Mouse (Mus musculus) ES-E14 (cell line): ENCODE results near the gene Ankrd13d. TPM values are rescaled to one million over a fixed set of nuclear protein-coding genes. Genes with fewer than 3 reads are reported as not detected.

Source experiments
- DNase-seq: peaks from one replicate; pipeline ENCODE4 v3.0.0-alpha.2; 2013; ENCODE audit warnings: low read depth, low spot score
- H3K27ac ChIP-seq: 2 replicates; pipeline ENCODE4 v1.5.1; 2012; ENCODE audit warnings: low read depth, mild to moderate bottlenecking, low read length, moderate library complexity, mixed read lengths; ENCODE audit not compliant: poor library complexity, insufficient read depth, severe bottlenecking
- H3K36me3 ChIP-seq: 2 replicates; pipeline ENCODE4 v1.6.1; 2012; ENCODE audit warnings: mild to moderate bottlenecking, low read length, moderate library complexity, mixed read lengths; ENCODE audit not compliant: control insufficient read depth, poor library complexity, insufficient read depth, severe bottlenecking
- H3K4me1 ChIP-seq, 2 experiments: fragments of 150-350 bp in 1 of 2; sonication (generic) in 1 of 2; 2 replicates each; pipeline ENCODE4 v1.6.1; 2012; ENCODE audit warnings: low read length in 2 of 2, mild to moderate bottlenecking in 1 of 2, mixed read lengths in 1 of 2; ENCODE audit not compliant: control insufficient read depth in 2 of 2, insufficient read depth in 2 of 2, poor library complexity in 1 of 2
- H3K4me3 ChIP-seq, 2 experiments: fragments of 150-350 bp in 1 of 2; sonication (generic) in 1 of 2; 2 replicates each; pipeline ENCODE4 v1.5.1; 2012; ENCODE audit warnings: low read length in 2 of 2, low read depth in 1 of 2, mild to moderate bottlenecking in 1 of 2, mixed read lengths in 1 of 2; ENCODE audit not compliant: insufficient read depth in 1 of 2, poor library complexity in 1 of 2, severe bottlenecking in 1 of 2
- H3K9ac ChIP-seq: 2 replicates; pipeline ENCODE4 v1.6.1; 2012; ENCODE audit warnings: low read depth, mild to moderate bottlenecking, low read length, mixed read lengths; ENCODE audit not compliant: poor library complexity, insufficient read depth, severe bottlenecking
- H3K9me3 ChIP-seq: fragments of 150-350 bp; sonication (generic); 2 replicates; pipeline ENCODE4 v1.6.1; 2012; ENCODE audit warnings: low read depth, mild to moderate bottlenecking, low read length; ENCODE audit not compliant: control insufficient read depth, insufficient read depth
- CHD2 ChIP-seq: IDR thresholded peaks from 2 replicates; pipeline ENCODE4 v1.6.1; 2014; ENCODE audit warnings: mild to moderate bottlenecking, low read depth, low read length, inconsistent platforms
- HCFC1 ChIP-seq: IDR thresholded peaks from 2 replicates; pipeline ENCODE4 v1.6.1; 2012; ENCODE audit warnings: low read length, inconsistent platforms, borderline replicate concordance; ENCODE audit not compliant: insufficient read depth
- MAFK ChIP-seq: IDR thresholded peaks from 2 replicates; pipeline ENCODE4 v1.6.1; 2014; ENCODE audit warnings: mild to moderate bottlenecking, low read depth, low read length, inconsistent platforms; ENCODE audit not compliant: insufficient read depth
- ZC3H11A ChIP-seq: IDR thresholded peaks from 2 replicates; pipeline ENCODE4 v1.6.1; 2012; ENCODE audit warnings: low read depth, mild to moderate bottlenecking, inconsistent platforms, low read length, borderline replicate concordance
- ZNF384 ChIP-seq: IDR thresholded peaks from 2 replicates; pipeline ENCODE4 v1.6.1; 2012; ENCODE audit warnings: low read depth, low read length, inconsistent platforms
- in situ Hi-C, 2 experiments: fragments of 600-800 bp; cut with MboI; formaldehyde crosslinking; loops; one replicate each; pipeline ENCODE4 v1.15.1; 2025; ENCODE audit warnings: low sequenced_read_pairs in 2 of 2, inconsistent platforms in 1 of 2; ENCODE audit not compliant: unreplicated experiment in 2 of 2
- total RNA-seq: library from RNA; depleted of rRNA; stranded (reverse); fragments of 300-350 nt; gene quantifications from 2 replicates; pipeline ENCODE4 v1.2.3, GENCODE M21; 2012; rRNA removed

Gene Ankrd13d
- total RNA-seq, result 5.5 and 8.8 TPM in 2 replicates

DNA sequence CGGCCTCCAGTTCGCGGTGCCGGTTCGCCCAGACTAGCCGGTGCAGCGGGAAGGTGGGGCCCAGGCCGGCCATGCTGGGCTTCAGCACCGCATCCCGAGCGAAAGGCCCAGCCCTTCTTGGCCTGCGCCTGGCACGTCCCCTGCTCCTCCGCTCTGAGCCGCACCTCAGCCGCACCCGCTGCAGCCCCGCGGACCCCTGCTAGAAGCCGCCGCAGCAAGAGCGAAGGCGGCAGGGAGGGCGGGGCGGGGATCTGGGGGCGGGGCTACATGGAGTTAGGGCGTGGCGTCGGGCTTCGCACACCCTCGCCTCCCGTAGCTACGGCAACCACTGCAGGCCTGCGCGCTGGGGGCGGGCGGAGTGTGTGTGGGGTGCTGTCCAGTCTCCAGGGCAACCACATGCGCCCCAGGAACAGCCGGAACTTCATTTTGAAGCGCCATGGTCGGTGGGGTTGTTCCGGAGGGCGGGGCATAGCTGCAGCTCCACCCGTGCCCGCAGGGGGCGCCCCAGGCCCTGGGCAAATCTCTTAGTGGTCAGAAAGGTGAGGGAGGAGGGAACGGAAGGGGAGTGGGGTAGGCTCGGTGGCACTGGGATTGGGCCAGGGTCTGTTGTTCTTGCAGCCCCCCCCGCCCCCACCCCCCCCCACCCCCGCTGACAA is at the start of gene Ankrd13d:
Gene Ankrd13d, minus strand, starts transcription at position 240 of the 656 bp plus-strand sequence.
- Histone ChIP-seq H3K4me3 (peak within 1 kb of the TSS; percentile 74 to 78), H3K27ac (no peak within 1 kb of the TSS), H3K36me3 (peaks cover 19% of the 10 kb centered on the region), H3K9me3 (no peaks in the 10 kb centered on the region), H3K9ac (peak within 1 kb of the TSS; percentile 58), H3K4me1 (peaks cover 3 to 4% of the 10 kb centered on the region in 2 experiments; a peak in 1 of 4 replicates)
- peak; percentile 79 for DNase-seq
- in situ Hi-C loops, result no loop called here
- TF ChIP-seq CHD2, result no peak
- no peak for TF ChIP-seq MAFK
- TF ChIP-seq HCFC1, result no peak
- TF ChIP-seq ZNF384, result no peak
- TF ChIP-seq ZC3H11A, result no peak

DNA sequence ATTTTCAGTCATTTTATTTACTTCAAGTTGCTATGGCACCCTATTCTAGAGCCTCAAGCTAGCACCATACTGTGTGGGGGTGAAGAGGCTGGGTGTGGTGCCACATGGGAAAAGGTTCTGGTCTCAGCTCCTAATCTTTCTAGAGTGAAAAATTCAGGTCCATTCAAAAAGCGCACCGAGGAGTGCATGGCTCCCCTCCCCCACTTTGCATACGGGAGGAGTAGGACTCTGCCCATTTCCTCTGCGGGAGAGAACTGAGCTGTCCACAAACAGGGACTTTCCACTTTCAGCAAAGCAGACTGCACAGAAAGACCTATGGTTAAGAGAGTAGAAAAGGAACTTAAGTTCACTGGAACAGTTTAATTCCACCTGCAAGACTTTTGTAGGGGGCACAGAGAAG is 49.7 kb upstream of the Ankrd13d start:
- peaks cover 13 to 17% of the 10 kb centered on the region in 2 experiments for H3K4me1 ChIP-seq
- peak overlapping the region; percentile 92 for H3K27ac ChIP-seq
- no peaks in the 10 kb centered on the region for H3K9me3 ChIP-seq
- H3K9ac ChIP-seq, result peak overlapping the region; percentile 78
- TF ChIP-seq CHD2 (0 out of 2 replicates have a peak, but pooled peaks have one; percentile 25), ZC3H11A (no peak)
- in situ Hi-C loops, result no loop called here
- peak; percentile 45 for DNase-seq
- H3K36me3 ChIP-seq, result peaks cover 10% of the 10 kb centered on the region
- H3K4me3 ChIP-seq, result peak overlapping the region; percentile 87 to 89

DNA sequence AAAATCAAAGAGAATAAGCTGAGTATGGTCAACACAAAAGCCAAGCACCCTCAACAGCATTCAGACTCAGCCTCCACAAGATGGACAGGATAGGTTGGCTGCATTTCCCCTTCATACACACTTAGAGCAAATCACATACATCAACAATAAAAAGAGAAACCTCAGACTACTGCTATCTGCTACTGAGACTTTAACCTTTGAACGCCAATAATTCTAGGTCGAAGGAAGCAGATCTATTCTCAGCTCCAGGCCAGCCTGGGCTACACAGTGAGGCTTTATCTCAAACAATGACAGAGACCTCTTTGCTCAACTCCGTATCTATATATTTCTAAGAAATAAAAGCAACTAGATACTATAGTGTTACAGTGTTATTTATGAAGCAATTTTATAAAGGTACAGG is 48.3 kb upstream of the Ankrd13d start:
- TF ChIP-seq MAFK (no peak), ZC3H11A (no peak), CHD2 (no peak), ZNF384 (no peak), HCFC1 (no peak)
- in situ Hi-C loops, result no loop called here

GRCm38 (mm10) chr19:4330603-4331002 is 47.7 kb upstream of the Ankrd13d start:
- peaks cover 13 to 17% of the 10 kb centered on the region in 2 experiments for H3K4me1 ChIP-seq
- peaks cover 21% of the 10 kb centered on the region for H3K36me3 ChIP-seq
- no peak overlapping the region for H3K9ac ChIP-seq
- no peak overlapping the region for H3K4me3 ChIP-seq
- DNase-seq, result no peak
- TF ChIP-seq ZNF384, result no peak
- no peak for TF ChIP-seq HCFC1
- no peak for TF ChIP-seq CHD2
- TF ChIP-seq MAFK, result no peak
- no peak for TF ChIP-seq ZC3H11A
- no peak overlapping the region; the same call in 1 of the 2 replicates for H3K27ac ChIP-seq
- in situ Hi-C loops, result no loop called here
- no peaks in the 10 kb centered on the region for H3K9me3 ChIP-seq

More for the DNA sequence above, 48.3 kb upstream of the Ankrd13d start:
- Histone ChIP-seq H3K36me3 (peaks cover 16% of the 10 kb centered on the region), H3K4me3 (no peak overlapping the region), H3K4me1 (peaks cover 13 to 17% of the 10 kb centered on the region in 2 experiments), H3K9ac (no peak overlapping the region), H3K9me3 (no peaks in the 10 kb centered on the region), H3K27ac (no peak overlapping the region)
- no peak for DNase-seq
